Mouse (Mus musculus): ENCODE measurements at regions not wholly inside any gene's neighbourhood (a gene's known extent, or its start where the extent isn't known, plus 50 kb on each side); places are given as distances from the start of the nearest gene placed in this dataset.

GRCm38 (mm10) chr13:34462206-34462807 is 117.3 kb upstream of the Slc22a23 start:
- DNase-seq, result no peak

GRCm38 (mm10) chr13:34460969-34461368 is 116.0 kb upstream of the Slc22a23 start:
- DNase-seq, result no peak

GRCm38 (mm10) chr13:34456051-34456450 is 111.1 kb upstream of the Slc22a23 start:
- DNase-seq, result no peak

GRCm38 (mm10) chr13:34446806-34447205 is 101.8 kb upstream of the Slc22a23 start:
- DNase-seq, result no peak

- no peak for DNase-seq
Measured at GRCm38 (mm10) chr13:34446327-34446726, 101.3 kb upstream of the Slc22a23 start.

GRCm38 (mm10) chr13:34441347-34441746 is 96.4 kb upstream of the Slc22a23 start:
- no peak for DNase-seq

GRCm38 (mm10) chr13:34427527-34427926 is 82.5 kb upstream of the Slc22a23 start:
- no peak for DNase-seq

GRCm38 (mm10) chr13:34424921-34425320 is 79.9 kb upstream of the Slc22a23 start:
- DNase-seq, result no peak

- no peak for DNase-seq
Measured at GRCm38 (mm10) chr13:34421644-34422043, 76.7 kb upstream of the Slc22a23 start.

GRCm38 (mm10) chr13:34420341-34421156 is 75.6 kb upstream of the Slc22a23 start:
- no peak for DNase-seq

- DNase-seq, result no peak
Measured at GRCm38 (mm10) chr13:34419061-34419460, 74.1 kb upstream of the Slc22a23 start.

GRCm38 (mm10) chr13:34416603-34417002 is 71.6 kb upstream of the Slc22a23 start:
- DNase-seq, result no peak

GRCm38 (mm10) chr13:34414533-34414932 is 69.6 kb upstream of the Slc22a23 start:
- no peak for DNase-seq

GRCm38 (mm10) chr13:34408669-34409055 is 63.7 kb upstream of the Slc22a23 start:
- DNase-seq, result no peak

GRCm38 (mm10) chr13:34408007-34408668 is 63.2 kb upstream of the Slc22a23 start:
- DNase-seq, result no peak

- no peak for DNase-seq
Measured at GRCm38 (mm10) chr13:34406291-34406690, 61.3 kb upstream of the Slc22a23 start.

GRCm38 (mm10) chr13:34402631-34403030 is 57.6 kb upstream of the Slc22a23 start:
- no peak for DNase-seq

- DNase-seq, result no peak
Measured at GRCm38 (mm10) chr13:34401031-34401430, 56.0 kb upstream of the Slc22a23 start.

GRCm38 (mm10) chr13:34398847-34399246 is 53.9 kb upstream of the Slc22a23 start:
- no peak for DNase-seq

GRCm38 (mm10) chr13:34398061-34398787 is 53.2 kb upstream of the Slc22a23 start:
- DNase-seq, result no peak

GRCm38 (mm10) chr13:34395504-34395903 is 50.5 kb upstream of the Slc22a23 start:
- no peak for DNase-seq

- DNase-seq, result no peak
Measured at GRCm38 (mm10) chr13:34395010-34395409, 50.0 kb upstream of the Slc22a23 start.

Measured in cerebellum, adult 18-20 months (tissue).